Mouse (Mus musculus): ENCODE data around the gene Ogt. TPM values are rescaled to one million over a fixed set of nuclear protein-coding genes. Genes with fewer than 3 reads are reported as not detected.

Ogt gene
- polyA plus RNA-seq, 1 experiment from 2014 or later = 194 TPM

DNA sequence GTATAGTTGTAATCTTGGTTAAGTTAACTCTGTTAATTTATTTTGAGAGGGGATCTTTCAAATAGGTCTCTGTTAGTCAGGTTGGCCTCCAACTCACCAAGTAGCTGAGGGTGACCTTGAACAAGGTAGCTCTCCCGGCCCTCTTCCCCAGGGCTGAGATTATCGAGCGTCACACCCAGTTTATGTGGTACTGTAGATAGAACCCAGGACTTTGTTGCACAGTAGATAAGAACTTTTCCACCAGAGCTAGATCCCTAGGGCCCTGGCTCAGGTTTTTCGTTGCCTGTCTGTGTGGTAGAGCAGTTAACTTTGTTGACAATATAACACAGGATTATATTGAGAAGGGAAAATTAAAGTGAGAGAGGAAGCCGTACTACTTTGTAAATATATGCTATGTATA, 6.8 kb downstream of the Ogt start:
- no peak overlapping the region for H3K9ac ChIP-seq
- H3K36me3 ChIP-seq = no peaks in the 10 kb centered on the region
- peaks cover 21% of the 10 kb centered on the region for H3K4me1 ChIP-seq (replicated peaks)
- ATAC-seq (ENCODE audit: low FRiP score) = no peak
- H3K9me3 ChIP-seq = no peaks in the 10 kb centered on the region
- H3K27me3 ChIP-seq = no peaks in the 10 kb centered on the region
- no peak overlapping the region for H3K27ac ChIP-seq
- 88% methylated on average over 5 of the region's 5 CpGs for WGBS
- H3K4me3 ChIP-seq = no peak overlapping the region
- no peak overlapping the region for H3K4me2 ChIP-seq

DNA sequence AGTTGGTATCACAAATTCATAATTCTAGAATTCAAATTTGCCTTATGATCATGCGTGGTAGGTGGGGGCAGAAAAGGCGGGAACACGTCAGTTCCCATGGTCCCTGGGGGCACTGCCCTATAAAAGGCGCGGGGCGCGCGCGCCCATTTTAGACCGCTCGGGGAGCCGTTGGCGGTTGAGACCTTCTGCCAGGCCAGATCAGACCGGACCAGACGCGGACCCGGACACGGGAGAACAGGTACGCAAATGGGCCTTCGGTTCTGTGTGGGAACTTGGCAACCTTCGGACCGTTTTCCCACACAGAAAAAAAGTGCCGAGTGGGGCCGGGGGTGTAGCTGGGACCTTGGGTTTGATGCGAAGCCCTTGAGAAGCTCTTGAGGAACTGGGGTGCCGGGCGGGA, 55.8 kb downstream of the Ogt start:
- Histone ChIP-seq H3K36me3 (no peaks in the 10 kb centered on the region), H3K27me3 (peaks cover 3% of the 10 kb centered on the region; the same call in 1 of the 2 replicates), H3K9me3 (peaks cover 10% of the 10 kb centered on the region), H3K4me2 (no peak overlapping the region), H3K4me3 (no peak overlapping the region), H3K9ac (no peak overlapping the region), H3K27ac (no peak overlapping the region), H3K4me1 (replicated peaks) (no peaks in the 10 kb centered on the region)
- WGBS = 92% methylated on average over 27 of the region's 27 CpGs
- no peak for ATAC-seq (ENCODE audit: low FRiP score)

- no peak for ATAC-seq (ENCODE audit: low FRiP score)
- Histone ChIP-seq H3K9ac (no peak overlapping the region), H3K27me3 (peaks cover 3% of the 10 kb centered on the region; the same call in 1 of the 2 replicates), H3K27ac (no peak overlapping the region), H3K9me3 (peaks cover 10% of the 10 kb centered on the region), H3K4me3 (no peak overlapping the region), H3K4me2 (no peak overlapping the region), H3K36me3 (no peaks in the 10 kb centered on the region), H3K4me1 (replicated peaks) (no peaks in the 10 kb centered on the region)
- 67% methylated on average over 53 of the region's 54 CpGs for whole genome bisulfite sequencing
Measured at GRCm38 (mm10) chrX:101697537-101697936, 57.7 kb downstream of the Ogt start.

DNA sequence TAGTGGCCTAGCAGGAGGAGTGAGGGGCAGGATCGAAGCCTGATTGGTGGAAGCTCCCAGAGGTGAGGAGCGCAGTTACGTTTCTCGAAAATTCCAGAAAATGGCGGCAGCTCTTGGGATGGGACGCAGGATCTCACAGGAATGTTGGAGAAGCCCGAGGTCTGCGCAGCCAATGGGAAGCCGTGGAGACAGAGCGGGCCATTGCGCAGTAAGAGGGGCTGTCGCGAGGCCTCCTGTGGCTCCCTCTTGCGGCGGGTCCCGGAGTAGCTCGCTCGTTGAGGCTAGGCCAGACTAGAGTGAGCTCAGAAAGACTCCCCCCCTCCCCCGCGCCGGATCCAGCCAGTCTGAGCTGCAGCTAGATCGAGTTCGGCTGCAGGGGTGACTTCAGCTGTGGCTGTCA, 58.4 kb downstream of the Ogt start:
- WGBS = 58% methylated on average over 23 of the region's 23 CpGs

DNA sequence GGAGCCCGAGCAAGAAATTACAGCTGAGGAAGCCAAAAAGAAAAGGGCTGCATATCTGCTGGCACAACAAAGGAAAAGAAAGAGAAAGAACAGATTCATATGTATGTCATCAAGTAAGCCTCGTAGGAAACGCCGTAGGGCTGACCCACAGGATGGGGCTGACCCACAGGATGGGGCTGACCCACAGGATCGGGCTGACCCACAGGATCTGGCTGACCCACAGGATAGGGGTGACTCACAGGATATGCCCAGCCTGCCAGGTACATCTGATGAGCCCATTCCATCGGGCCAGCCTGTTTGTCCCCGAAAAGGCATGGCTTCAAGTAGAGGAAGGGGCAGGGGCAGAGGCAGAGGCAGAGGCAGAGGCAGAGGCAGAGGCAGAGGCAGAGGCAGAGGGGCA, 65.3 kb downstream of the Ogt start:
- WGBS = 78% methylated on average over 7 of the region's 7 CpGs
- no peak overlapping the region for H3K9ac ChIP-seq
- no peaks in the 10 kb centered on the region for H3K4me1 ChIP-seq (replicated peaks)
- no peaks in the 10 kb centered on the region for H3K9me3 ChIP-seq
- H3K27me3 ChIP-seq = no peaks in the 10 kb centered on the region
- no peaks in the 10 kb centered on the region for H3K36me3 ChIP-seq
- no peak overlapping the region for H3K27ac ChIP-seq
- no peak overlapping the region for H3K4me2 ChIP-seq
- no peak overlapping the region for H3K4me3 ChIP-seq
- no peak for ATAC-seq (ENCODE audit: low FRiP score)

More for the DNA sequence above, 58.4 kb downstream of the Ogt start:
- peaks cover 10% of the 10 kb centered on the region for H3K9me3 ChIP-seq
- no peak overlapping the region for H3K4me2 ChIP-seq
- no peak overlapping the region for H3K27ac ChIP-seq
- no peak overlapping the region for H3K4me3 ChIP-seq
- no peak overlapping the region for H3K9ac ChIP-seq
- ATAC-seq (ENCODE audit: low FRiP score) = no peak
- H3K36me3 ChIP-seq = no peaks in the 10 kb centered on the region
- no peaks in the 10 kb centered on the region for H3K4me1 ChIP-seq (replicated peaks)
- H3K27me3 ChIP-seq = peaks cover 3% of the 10 kb centered on the region; the same call in 1 of the 2 replicates

GRCm38 (mm10) chrX:101720401-101720800, 80.5 kb downstream of the Ogt start:
- no peak overlapping the region for H3K27ac ChIP-seq
- no peak for ATAC-seq (ENCODE audit: low FRiP score)
- H3K4me2 ChIP-seq = no peak overlapping the region
- peaks cover 26% of the 10 kb centered on the region; the same call in 1 of the 2 replicates for H3K27me3 ChIP-seq
- 61% methylated on average over 1 of the region's 1 CpGs for WGBS
- H3K9ac ChIP-seq = no peak overlapping the region
- no peaks in the 10 kb centered on the region for H3K9me3 ChIP-seq
- no peaks in the 10 kb centered on the region for H3K36me3 ChIP-seq
- no peaks in the 10 kb centered on the region for H3K4me1 ChIP-seq (replicated peaks)
- H3K4me3 ChIP-seq = no peak overlapping the region

GRCm38 (mm10) chrX:101730010-101730409, 90.2 kb downstream of the Ogt start:
- Histone ChIP-seq H3K4me3 (no peak overlapping the region), H3K27ac (no peak overlapping the region), H3K27me3 (peaks cover 3% of the 10 kb centered on the region; the same call in 1 of the 2 replicates), H3K4me1 (replicated peaks) (no peaks in the 10 kb centered on the region), H3K4me2 (no peak overlapping the region), H3K9me3 (no peaks in the 10 kb centered on the region), H3K36me3 (no peaks in the 10 kb centered on the region), H3K9ac (no peak overlapping the region)
- ATAC-seq (ENCODE audit: low FRiP score) = no peak

- Histone ChIP-seq H3K27me3 (peaks cover 16% of the 10 kb centered on the region; the same call in 1 of the 2 replicates), H3K9me3 (no peaks in the 10 kb centered on the region), H3K36me3 (no peaks in the 10 kb centered on the region), H3K27ac (no peak overlapping the region), H3K9ac (no peak overlapping the region), H3K4me2 (no peak overlapping the region), H3K4me1 (replicated peaks) (no peaks in the 10 kb centered on the region), H3K4me3 (no peak overlapping the region)
- 78% methylated on average over 12 of the region's 12 CpGs for WGBS
- no peak for ATAC-seq (ENCODE audit: low FRiP score)
Measured at GRCm38 (mm10) chrX:101732644-101733043, 92.8 kb downstream of the Ogt start.

DNA sequence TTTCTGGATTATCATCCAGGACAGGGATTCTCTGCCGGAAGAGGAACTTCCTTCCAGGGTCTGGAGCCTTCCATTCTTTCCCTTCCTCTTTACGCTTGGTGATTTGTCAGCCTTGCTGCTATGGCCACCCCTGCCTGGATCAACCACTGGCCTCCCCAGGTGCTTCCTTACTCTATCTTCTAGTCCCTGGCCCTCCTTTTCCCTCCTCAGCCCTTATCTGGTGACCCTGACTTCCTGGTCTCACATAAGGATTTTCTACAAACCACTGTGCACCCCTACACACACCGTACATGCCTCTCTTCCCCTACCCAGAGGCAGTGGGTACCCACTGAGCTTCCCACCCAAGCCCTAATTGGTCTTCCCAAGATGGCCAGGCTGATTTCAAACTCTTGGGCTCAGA, 93.4 kb downstream of the Ogt start:
- Histone ChIP-seq H3K9ac (no peak overlapping the region), H3K4me1 (replicated peaks) (no peaks in the 10 kb centered on the region), H3K9me3 (no peaks in the 10 kb centered on the region), H3K27ac (no peak overlapping the region), H3K27me3 (peaks cover 16% of the 10 kb centered on the region; the same call in 1 of the 2 replicates), H3K4me3 (no peak overlapping the region), H3K36me3 (no peaks in the 10 kb centered on the region), H3K4me2 (no peak overlapping the region)
- ATAC-seq (ENCODE audit: low FRiP score) = no peak
- 88% methylated on average over 3 of the region's 3 CpGs for WGBS

DNA sequence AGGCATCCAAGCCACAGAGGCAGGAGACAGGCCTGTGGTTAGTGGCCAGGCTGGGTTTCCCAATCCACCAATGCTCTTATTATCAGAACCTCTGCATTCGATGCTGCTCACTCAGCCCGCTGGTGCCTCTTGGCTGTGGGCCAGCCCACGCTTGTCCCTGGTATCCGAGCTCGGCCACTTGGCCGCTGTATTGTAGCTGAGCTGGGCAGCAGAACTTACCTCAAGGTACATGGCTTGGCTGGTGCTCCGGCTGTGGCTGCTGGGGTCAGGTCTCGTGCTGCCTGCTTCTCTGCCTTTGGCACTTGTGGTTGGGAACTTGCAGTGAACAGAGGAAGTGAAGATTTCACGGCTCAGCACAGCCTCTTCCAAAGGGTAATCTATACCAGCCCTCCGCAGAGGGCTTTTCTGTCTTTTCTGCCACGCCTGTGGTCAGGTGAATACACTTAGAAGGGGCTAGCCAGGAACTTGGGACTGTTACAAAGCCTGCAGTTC, 94.0 kb downstream of the Ogt start, which contains the start of gene Cxcr3:
Cxcr3 (minus strand) TSS at position 442 of the 492 bp plus-strand sequence.
- H3K27me3 ChIP-seq = peaks cover 20% of the 10 kb centered on the region; the same call in 1 of the 2 replicates
- H3K27ac ChIP-seq = no peak within 1 kb of the TSS
- H3K9me3 ChIP-seq = no peaks in the 10 kb centered on the region
- 76% methylated on average over 11 of the region's 11 CpGs for WGBS
- H3K9ac ChIP-seq = no peak within 1 kb of the TSS
- H3K4me1 ChIP-seq (replicated peaks) = no peaks in the 10 kb centered on the region
- no peak within 1 kb of the TSS for H3K4me3 ChIP-seq
- H3K4me2 ChIP-seq = no peak within 1 kb of the TSS
- no peak for ATAC-seq (ENCODE audit: low FRiP score)
- H3K36me3 ChIP-seq = no peaks in the 10 kb centered on the region

Other genes with a start within 250 kb of the Ogt start
- 60.2 and 63.5 TPM in 2 replicates for gene Zmym3, start 219.2 kb upstream of the Ogt start, polyA plus RNA-seq (2015; fragmentation: Nextera tagmentation; extraction: Ambion mirVana)
- gene Nono, start 210.7 kb upstream of the Ogt start, polyA plus RNA-seq (2015; fragmentation: Nextera tagmentation; extraction: Ambion mirVana) = 389 and 393 TPM in 2 replicates
- gene Itgb1bp2, start 191.0 kb upstream of the Ogt start, polyA plus RNA-seq (2015; fragmentation: Nextera tagmentation; extraction: Ambion mirVana) = 1.7 and 2.3 TPM in 2 replicates
- 15.1 and 16.4 TPM in 2 replicates for gene Taf1, start 107.3 kb upstream of the Ogt start, polyA plus RNA-seq (2015; fragmentation: Nextera tagmentation; extraction: Ambion mirVana)
- 0.22 and 0.27 TPM in 2 replicates for gene Cxcr3, start 94.2 kb downstream of the Ogt start, polyA plus RNA-seq (2015; fragmentation: Nextera tagmentation; extraction: Ambion mirVana)
- gene Gm4779, start 154.4 kb downstream of the Ogt start, polyA plus RNA-seq (2015; fragmentation: Nextera tagmentation; extraction: Ambion mirVana) = 0.10 TPM in 1 of 2 replicates, not detected in the other
- gene 8030474K03Rik, start 154.6 kb downstream of the Ogt start, polyA plus RNA-seq (2015; fragmentation: Nextera tagmentation; extraction: Ambion mirVana) = 0.16 TPM in 1 of 2 replicates, not detected in the other
- gene Nhsl2, start 209.3 kb downstream of the Ogt start, polyA plus RNA-seq (2015; fragmentation: Nextera tagmentation; extraction: Ambion mirVana) = 5.2 and 7.1 TPM in 2 replicates

Data from hindbrain, embryonic 13.5 days (tissue).